7 mouse cellular contexts compared by ENCODE assay signal in genomic region chr3:123158579-123158978, GRCm38 (mm10).
DNase-seq lines count a peak whose midpoint lies in the region; ATAC-seq lines count a peak whose summit lies in the region.

No protein-coding gene starts in this region.

- no peaks in the 10 kb centered on the region for H3K9me3 ChIP-seq in midbrain, embryonic 15.5 days

- no peak overlapping the region for H3K4me2 ChIP-seq in midbrain, embryonic 15.5 days

- no peak overlapping the region for H3K9ac ChIP-seq in midbrain, embryonic 15.5 days

- H3K27me3 ChIP-seq in midbrain, embryonic 15.5 days (replicated peaks), result no peaks in the 10 kb centered on the region

- 47% methylated on average over 6 of the region's 6 CpGs for WGBS in midbrain, embryonic 15.5 days

- peak; percentile 6 for DNase-seq in right cerebral cortex, adult 18-20 months
- DNase-seq in right cerebral cortex, postnatal 36 days (ENCODE audit: low spot score in 2 of 2), result no peak
- peak; percentile 15 for DNase-seq in brain, adult 2 months (ENCODE audit: low read depth, low spot score)
- peak; percentile 51 to 64 for DNase-seq in kidney, postnatal 4 days
- DNase-seq in left cerebral cortex, adult 8-10 months (ENCODE audit: low spot score in 2 of 2), result no peak

- H3K27ac ChIP-seq in midbrain, embryonic 15.5 days, result no peak overlapping the region

- peak; percentile 68 for ATAC-seq in granulocyte monocyte progenitor cell, adult 5-6 weeks (replicated peaks; ENCODE audit: poor library complexity, severe bottlenecking)
- no peak for ATAC-seq in midbrain, embryonic 15.5 days (replicated peaks)

- peaks cover 3% of the 10 kb centered on the region; the same call in 1 of the 2 replicates for H3K4me1 ChIP-seq in midbrain, embryonic 15.5 days

- H3K4me3 ChIP-seq in midbrain, embryonic 15.5 days, result no peak overlapping the region

- no peaks in the 10 kb centered on the region for H3K36me3 ChIP-seq in midbrain, embryonic 15.5 days (replicated peaks)

Comparison
In these comparisons a context has a peak if more than half of its experiments do, and no peak if none do; other contexts are left out.
1. DNase-seq: peak in right cerebral cortex, adult 18-20 months (single experiment), brain, adult 2 months (single experiment) and kidney, postnatal 4 days (2 of 2); none in right cerebral cortex, postnatal 36 days (0 of 2) and left cerebral cortex, adult 8-10 months (0 of 2).